Mouse (Mus musculus): Measurements from ENCODE around the gene Dync1i2. TPM values are rescaled to one million over a fixed set of nuclear protein-coding genes. Genes with fewer than 3 reads are reported as not detected.

Gene Dync1i2
- polyA plus RNA-seq, 1 experiment = 168 TPM

DNA sequence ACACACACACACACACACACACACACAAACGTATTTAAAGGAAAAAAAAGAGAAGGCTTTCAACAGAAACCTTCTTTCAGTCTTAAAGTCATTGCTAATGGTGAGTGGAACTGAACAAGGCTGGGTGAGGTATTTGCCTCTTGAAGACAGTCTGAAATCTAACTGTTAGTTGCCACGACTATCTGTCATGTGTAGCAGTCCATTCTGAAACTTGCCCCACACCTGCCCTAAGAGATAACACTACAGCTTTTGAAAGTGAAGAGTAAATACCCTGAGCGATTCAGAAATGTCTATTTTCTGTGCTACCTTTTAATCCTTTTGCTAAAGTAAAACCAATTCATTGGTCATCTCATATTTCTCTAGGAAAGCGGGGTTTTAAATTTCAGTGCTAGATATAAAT is 23.9 kb downstream of the Dync1i2 start:
- Histone ChIP-seq H3K4me1 (ENCODE audit: control insufficient read depth, insufficient read depth, low read length) (peaks cover 7% of the 10 kb centered on the region; the same call in 1 of the 2 replicates), H3K4me3 (ENCODE audit: insufficient read depth, low read length) (no peak overlapping the region), H3K27ac (ENCODE audit: insufficient read depth, low read length) (no peak overlapping the region)
- no peak for TF ChIP-seq POLR2A (IDR thresholded peaks at IDR 0.05; ENCODE audit: low read depth, low read length)
- no peak for TF ChIP-seq CTCF (IDR thresholded peaks at IDR 0.05; ENCODE audit: borderline replicate concordance, insufficient read depth, low read length)

DNA sequence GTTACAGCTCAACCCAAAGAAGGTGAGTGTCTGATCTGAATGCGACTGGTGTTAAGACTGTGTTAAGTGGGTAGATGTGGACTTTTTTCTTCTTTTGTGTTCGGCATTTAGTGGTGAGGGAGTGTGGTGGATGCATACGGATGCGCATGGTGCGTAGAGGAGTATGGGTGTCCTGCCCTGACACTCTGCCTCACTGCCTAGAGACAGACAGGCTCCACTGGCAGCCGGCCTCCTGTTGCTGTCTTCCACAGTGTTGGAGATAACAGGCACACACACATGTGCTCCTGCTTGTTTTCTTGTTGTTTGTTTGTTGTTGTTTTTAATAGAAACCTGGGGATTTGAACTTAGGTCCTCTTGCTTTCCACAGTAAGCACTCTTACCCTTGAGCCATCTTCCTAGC is 24.5 kb downstream of the Dync1i2 start:
- Histone ChIP-seq H3K27ac (ENCODE audit: insufficient read depth, low read length) (no peak overlapping the region), H3K4me3 (ENCODE audit: insufficient read depth, low read length) (no peak overlapping the region), H3K4me1 (ENCODE audit: control insufficient read depth, insufficient read depth, low read length) (peaks cover 7% of the 10 kb centered on the region; the same call in 1 of the 2 replicates)
- TF ChIP-seq CTCF (IDR thresholded peaks at IDR 0.05; ENCODE audit: borderline replicate concordance, insufficient read depth, low read length) = no peak
- TF ChIP-seq POLR2A (IDR thresholded peaks at IDR 0.05; ENCODE audit: low read depth, low read length) = no peak

DNA sequence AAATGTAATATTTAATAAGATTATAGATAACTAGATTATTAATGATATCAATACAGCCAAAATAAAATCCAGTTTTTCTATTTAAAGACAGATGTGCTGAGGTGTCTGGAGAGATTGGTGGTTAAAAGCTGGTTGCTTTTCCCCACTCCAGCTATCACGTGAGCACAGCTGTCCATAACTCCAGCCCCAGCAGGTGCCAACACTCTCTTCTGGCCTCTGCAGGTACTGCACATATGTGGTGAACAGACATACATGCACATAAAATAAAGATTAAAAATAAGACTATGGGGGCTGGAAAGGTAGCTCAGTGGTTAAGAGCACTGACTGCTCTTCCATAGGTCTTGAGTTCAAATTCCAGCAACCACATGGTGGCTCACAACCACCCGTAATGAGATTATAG is 30.0 kb downstream of the Dync1i2 start:
- H3K27ac ChIP-seq (ENCODE audit: insufficient read depth, low read length) = no peak overlapping the region
- peaks cover 2% of the 10 kb centered on the region; the same call in 1 of the 2 replicates for H3K4me1 ChIP-seq (ENCODE audit: control insufficient read depth, insufficient read depth, low read length)
- H3K4me3 ChIP-seq (ENCODE audit: insufficient read depth, low read length) = no peak overlapping the region
- TF ChIP-seq CTCF (IDR thresholded peaks at IDR 0.05; ENCODE audit: borderline replicate concordance, insufficient read depth, low read length) (no peak), POLR2A (IDR thresholded peaks at IDR 0.05; ENCODE audit: low read depth, low read length) (no peak)

DNA sequence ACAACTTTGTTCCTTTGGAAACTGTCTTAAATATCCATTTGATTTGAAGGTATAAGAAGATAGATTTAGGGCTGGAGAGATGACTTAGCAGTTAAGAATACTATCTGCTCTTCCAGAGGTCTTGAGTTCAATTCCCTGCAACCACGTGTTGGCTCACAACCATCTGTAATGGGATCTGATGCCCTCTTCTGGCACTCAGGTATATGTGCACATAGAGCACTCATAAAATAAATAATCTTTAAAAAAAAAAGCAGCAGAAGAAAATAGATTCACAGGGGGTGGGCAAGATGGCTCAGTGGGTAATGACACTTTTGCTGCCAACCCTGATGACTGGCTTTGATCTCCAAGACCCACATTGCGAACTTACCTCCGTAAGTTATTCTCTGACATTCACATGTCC is 30.7 kb downstream of the Dync1i2 start:
- Histone ChIP-seq H3K4me3 (ENCODE audit: insufficient read depth, low read length) (no peak overlapping the region), H3K4me1 (ENCODE audit: control insufficient read depth, insufficient read depth, low read length) (peaks cover 2% of the 10 kb centered on the region; the same call in 1 of the 2 replicates), H3K27ac (ENCODE audit: insufficient read depth, low read length) (no peak overlapping the region)
- TF ChIP-seq POLR2A (IDR thresholded peaks at IDR 0.05; ENCODE audit: low read depth, low read length) (no peak), CTCF (IDR thresholded peaks at IDR 0.05; ENCODE audit: borderline replicate concordance, insufficient read depth, low read length) (no peak)

GRCm38 (mm10) chr2:71243058-71243672 is 31.7 kb downstream of the Dync1i2 start:
- no peak for TF ChIP-seq CTCF (IDR thresholded peaks at IDR 0.05; ENCODE audit: borderline replicate concordance, insufficient read depth, low read length)
- TF ChIP-seq POLR2A (IDR thresholded peaks at IDR 0.05; ENCODE audit: low read depth, low read length) = no peak
- H3K4me1 ChIP-seq (ENCODE audit: control insufficient read depth, insufficient read depth, low read length) = peaks cover 2% of the 10 kb centered on the region
- H3K27ac ChIP-seq (ENCODE audit: insufficient read depth, low read length) = no peak overlapping the region
- no peak overlapping the region for H3K4me3 ChIP-seq (ENCODE audit: insufficient read depth, low read length)

DNA sequence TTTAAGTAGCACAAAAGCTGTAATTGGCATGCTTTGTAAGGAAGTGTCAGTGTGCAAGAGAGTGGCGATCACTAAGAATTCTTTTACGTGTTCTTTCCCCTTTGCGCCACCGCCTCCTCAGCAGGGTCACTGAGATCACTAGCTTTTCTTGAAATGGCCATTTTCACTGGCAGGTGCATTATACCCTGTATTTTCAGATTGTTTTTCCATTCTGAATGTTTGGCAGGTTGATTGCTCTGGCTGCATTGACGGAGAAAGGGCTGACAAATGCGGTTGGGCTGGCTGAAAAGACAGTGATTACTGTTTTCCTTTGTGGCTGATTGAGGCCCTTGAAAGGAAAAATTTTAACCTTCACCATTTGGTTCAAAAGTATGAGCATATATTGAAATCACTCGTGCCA is 33.3 kb downstream of the Dync1i2 start:
- TF ChIP-seq POLR2A (IDR thresholded peaks at IDR 0.05; ENCODE audit: low read depth, low read length) (no peak), CTCF (IDR thresholded peaks at IDR 0.05; ENCODE audit: borderline replicate concordance, insufficient read depth, low read length) (no peak)
- Histone ChIP-seq H3K4me3 (ENCODE audit: insufficient read depth, low read length) (no peak overlapping the region), H3K4me1 (ENCODE audit: control insufficient read depth, insufficient read depth, low read length) (peaks cover 2% of the 10 kb centered on the region), H3K27ac (ENCODE audit: insufficient read depth, low read length) (no peak overlapping the region)

GRCm38 (mm10) chr2:71245416-71245815 is 33.9 kb downstream of the Dync1i2 start:
- Histone ChIP-seq H3K4me1 (ENCODE audit: control insufficient read depth, insufficient read depth, low read length) (peaks cover 2% of the 10 kb centered on the region), H3K4me3 (ENCODE audit: insufficient read depth, low read length) (no peak overlapping the region), H3K27ac (ENCODE audit: insufficient read depth, low read length) (no peak overlapping the region)
- no peak for TF ChIP-seq POLR2A (IDR thresholded peaks at IDR 0.05; ENCODE audit: low read depth, low read length)
- TF ChIP-seq CTCF (IDR thresholded peaks at IDR 0.05; ENCODE audit: borderline replicate concordance, insufficient read depth, low read length) = no peak

GRCm38 (mm10) chr2:71246096-71246495 is 34.6 kb downstream of the Dync1i2 start:
- TF ChIP-seq POLR2A (IDR thresholded peaks at IDR 0.05; ENCODE audit: low read depth, low read length) (no peak), CTCF (IDR thresholded peaks at IDR 0.05; ENCODE audit: borderline replicate concordance, insufficient read depth, low read length) (no peak)
- peaks cover 2% of the 10 kb centered on the region for H3K4me1 ChIP-seq (ENCODE audit: control insufficient read depth, insufficient read depth, low read length)
- H3K4me3 ChIP-seq (ENCODE audit: insufficient read depth, low read length) = no peak overlapping the region
- H3K27ac ChIP-seq (ENCODE audit: insufficient read depth, low read length) = no peak overlapping the region

- TF ChIP-seq CTCF (IDR thresholded peaks at IDR 0.05; ENCODE audit: borderline replicate concordance, insufficient read depth, low read length) (no peak), POLR2A (IDR thresholded peaks at IDR 0.05; ENCODE audit: low read depth, low read length) (no peak)
- no peak overlapping the region for H3K4me3 ChIP-seq (ENCODE audit: insufficient read depth, low read length)
- H3K27ac ChIP-seq (ENCODE audit: insufficient read depth, low read length) = peak overlapping the region; percentile 70
- H3K4me1 ChIP-seq (ENCODE audit: control insufficient read depth, insufficient read depth, low read length) = peaks cover 2% of the 10 kb centered on the region
Measured at GRCm38 (mm10) chr2:71248071-71248470, 36.6 kb downstream of the Dync1i2 start.

DNA sequence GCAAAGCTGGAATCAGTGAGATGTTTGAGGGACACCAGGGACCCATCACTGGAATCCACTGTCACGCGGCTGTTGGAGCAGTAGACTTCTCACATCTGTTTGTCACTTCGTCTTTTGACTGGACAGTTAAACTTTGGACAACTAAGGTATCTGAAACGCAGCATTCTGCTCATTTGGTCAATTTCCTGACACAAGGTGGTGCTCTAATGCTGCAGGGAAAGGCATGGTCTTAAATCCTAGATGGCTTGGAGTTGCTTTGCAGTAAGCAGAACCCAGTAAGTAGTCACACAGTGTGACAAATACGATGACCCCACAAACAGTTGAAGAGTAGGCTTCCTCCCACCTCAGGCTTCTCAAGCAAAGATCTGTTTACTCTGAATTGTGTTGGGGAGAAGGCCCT is 39.3 kb downstream of the Dync1i2 start:
- Histone ChIP-seq H3K4me1 (ENCODE audit: control insufficient read depth, insufficient read depth, low read length) (peaks cover 2% of the 10 kb centered on the region), H3K4me3 (ENCODE audit: insufficient read depth, low read length) (no peak overlapping the region), H3K27ac (ENCODE audit: insufficient read depth, low read length) (no peak overlapping the region)
- TF ChIP-seq POLR2A (IDR thresholded peaks at IDR 0.05; ENCODE audit: low read depth, low read length) = no peak
- no peak for TF ChIP-seq CTCF (IDR thresholded peaks at IDR 0.05; ENCODE audit: borderline replicate concordance, insufficient read depth, low read length)
